Mouse (Mus musculus) lung, postnatal 4 days (tissue): ENCODE measurements at regions not wholly inside any gene's neighbourhood (a gene's known extent, or its start where the extent isn't known, plus 50 kb on each side); places are given as distances from the start of the nearest gene placed in this dataset.

Experiments
- DNase-seq, 2 experiments: peaks; one replicate each; pipeline ENCODE4 v3.0.0; 2021

- no peak for DNase-seq
Observed at GRCm38 (mm10) chr16:52742166-52742565, 288.3 kb upstream of the Alcam start.

- DNase-seq: no peak
Observed at GRCm38 (mm10) chr16:52726120-52726844, 272.4 kb upstream of the Alcam start.

DNA sequence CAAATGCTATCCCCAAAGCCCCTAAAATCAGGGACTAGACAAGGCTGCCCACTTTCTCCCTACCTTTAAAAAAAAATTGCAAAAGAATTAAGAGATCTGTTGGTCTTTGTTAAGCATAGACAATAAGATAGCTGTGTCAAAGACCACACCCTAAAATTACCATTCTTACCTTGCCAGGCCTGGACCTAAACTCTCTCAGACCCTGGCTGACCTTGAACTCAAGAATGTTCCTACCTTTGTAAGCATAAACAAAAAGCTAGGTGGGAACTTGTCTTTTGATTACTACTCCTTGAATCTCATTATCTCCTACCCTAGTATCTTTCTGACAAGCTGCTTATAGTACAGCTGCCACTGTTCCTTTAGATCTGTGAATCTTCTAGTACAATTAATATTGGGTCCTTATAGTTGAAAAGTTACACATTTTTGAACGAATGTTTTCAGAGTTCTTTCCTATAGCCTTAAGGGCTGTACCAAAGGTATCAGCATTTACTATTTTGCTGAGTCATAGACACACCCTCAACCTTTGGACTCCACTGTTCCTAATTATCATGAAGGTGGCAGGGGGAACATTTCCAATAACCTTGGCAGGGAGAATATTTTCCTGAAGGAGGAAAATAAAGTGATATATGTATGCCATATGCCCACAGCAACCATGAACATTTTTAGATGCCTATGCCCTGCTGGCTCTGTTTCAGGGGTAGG is 264.5 kb upstream of the Alcam start:
- no peak for DNase-seq

- DNase-seq: no peak
Observed at GRCm38 (mm10) chr16:52690272-52690671, 236.4 kb upstream of the Alcam start.

DNA sequence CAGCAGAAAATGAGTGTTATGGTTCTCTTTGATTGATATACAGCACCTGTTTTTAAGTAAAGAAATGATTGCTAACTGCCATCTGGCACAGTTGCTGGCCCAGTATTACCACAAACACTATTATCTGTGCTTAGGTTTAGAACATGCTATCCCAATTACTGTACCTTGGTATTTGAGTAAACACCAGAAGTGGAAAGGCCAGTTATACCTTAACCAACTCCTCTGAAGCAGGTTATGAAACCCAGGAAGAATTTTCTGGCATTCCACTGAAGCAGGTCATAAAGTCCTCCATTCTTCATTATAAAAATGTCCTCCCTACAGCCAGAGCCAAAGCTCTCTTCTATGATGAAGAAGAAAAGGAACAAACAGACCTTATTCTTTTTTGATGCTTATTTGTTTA is 201.0 kb upstream of the Alcam start:
- no peak for DNase-seq
